Mouse (Mus musculus) heart, postnatal 4 days (tissue): ENCODE data around the gene Dcun1d1. TPM values are rescaled to one million over a fixed set of nuclear protein-coding genes. Genes with fewer than 3 reads are reported as not detected.

Experiments
- DNase-seq: peaks from one replicate; pipeline ENCODE4 v3.0.0; 2021
- total RNA-seq, 2 experiments: library from RNA; stranded (reverse); gene quantifications; 2 replicates each; pipeline ENCODE4 v1.2.3; 2021

Dcun1d1 gene
- total RNA-seq: 10 to 100 TPM; 68.5 to 75.9 TPM

DNA sequence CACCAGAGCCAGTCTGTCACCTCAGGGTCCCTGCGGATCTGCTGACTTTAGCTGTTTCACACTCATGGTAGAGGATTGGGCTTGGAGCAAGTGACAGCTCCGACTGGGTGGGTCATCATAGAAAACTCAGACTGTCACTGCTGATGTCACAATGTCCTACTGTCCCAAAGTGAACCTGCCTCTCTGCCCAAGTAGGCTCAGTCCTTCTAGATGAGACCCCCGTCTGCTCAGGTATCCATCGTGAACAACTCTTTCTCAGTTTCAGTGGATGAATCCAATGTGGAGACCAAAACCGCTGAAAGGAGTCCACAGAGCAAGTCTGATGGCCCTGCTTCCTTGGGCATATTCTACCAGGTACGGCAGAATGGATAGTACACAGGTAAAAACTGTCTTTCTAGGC is at the start of gene Dcun1d1:
Gene Dcun1d1, minus strand, starts transcription at position 101 of the 400 bp plus-strand sequence.
- no peak for DNase-seq

GRCm38 (mm10) chr3:35986266-35986665 is 49.0 kb upstream of the Dcun1d1 start:
- no peak for DNase-seq

GRCm38 (mm10) chr3:35973551-35973950 is 36.3 kb upstream of the Dcun1d1 start:
- DNase-seq: peak; percentile 48

DNA sequence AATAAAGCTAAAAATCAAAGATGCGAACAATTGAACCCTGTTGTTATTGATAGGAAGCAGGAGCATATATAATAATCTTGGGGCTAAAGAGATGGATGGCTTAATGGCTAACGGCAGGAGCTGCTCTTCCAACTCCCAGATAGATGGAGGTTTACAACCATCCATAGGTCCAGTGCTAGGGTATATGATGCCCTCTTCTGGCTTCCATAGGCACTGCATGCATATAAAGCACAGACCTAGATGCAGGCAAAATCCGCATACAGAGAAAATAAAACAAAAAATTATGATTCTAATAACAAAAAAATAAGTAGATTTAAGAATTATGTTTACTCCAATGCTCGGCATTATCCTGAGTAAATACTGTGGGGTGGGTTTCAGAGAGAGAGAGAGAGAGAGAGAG is 35.7 kb upstream of the Dcun1d1 start:
- peak; percentile 33 for DNase-seq

DNA sequence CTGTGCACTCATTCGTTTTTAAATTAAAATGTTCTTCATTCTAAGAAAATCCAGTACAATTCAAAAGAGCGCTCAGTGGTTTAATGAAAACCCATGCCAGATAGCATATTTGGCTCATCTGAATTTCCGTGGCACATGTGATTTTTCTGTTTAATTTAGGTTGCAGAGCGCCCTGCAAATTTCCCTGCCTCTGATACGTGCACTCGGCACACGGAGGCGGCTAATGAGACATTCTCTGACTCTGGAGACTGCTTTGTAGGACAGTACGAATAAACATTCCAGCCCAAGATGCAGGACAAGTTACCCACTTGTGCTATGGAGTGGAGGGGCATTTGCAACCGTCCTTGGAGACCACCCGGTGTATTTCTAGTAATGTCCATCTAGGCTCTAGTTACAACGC is 33.9 kb upstream of the Dcun1d1 start:
- DNase-seq: no peak

- DNase-seq: no peak
These were observed 33.2 kb upstream of the Dcun1d1 start for GRCm38 (mm10) chr3:35970441-35970840.

DNA sequence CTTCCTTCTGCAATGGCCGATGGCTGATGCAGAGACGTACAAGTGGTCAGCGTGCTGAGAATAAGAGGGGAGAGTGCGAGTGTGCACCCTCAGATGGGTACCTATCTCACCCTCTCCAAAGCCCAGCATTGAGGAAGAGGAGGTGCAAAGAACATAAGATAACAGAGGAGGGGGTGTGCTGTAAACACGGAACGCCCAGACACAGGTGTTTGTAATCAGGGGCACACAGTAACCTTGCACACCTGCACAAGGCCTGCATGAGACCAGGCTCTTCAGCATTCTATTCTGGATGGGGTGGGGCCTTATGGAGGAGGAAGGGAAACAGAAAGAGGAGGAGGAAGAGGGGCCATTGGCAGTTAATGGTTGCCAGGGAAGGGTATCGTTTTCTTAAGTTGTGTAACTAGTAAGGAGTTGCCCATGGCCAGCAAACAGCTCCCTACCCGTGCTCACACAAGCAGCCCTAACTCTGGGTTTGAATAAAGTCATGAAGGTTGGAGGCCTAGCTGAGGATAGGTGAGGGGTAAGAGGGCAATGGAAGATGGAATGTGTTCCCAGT is 30.2 kb upstream of the Dcun1d1 start:
- no peak for DNase-seq

DNA sequence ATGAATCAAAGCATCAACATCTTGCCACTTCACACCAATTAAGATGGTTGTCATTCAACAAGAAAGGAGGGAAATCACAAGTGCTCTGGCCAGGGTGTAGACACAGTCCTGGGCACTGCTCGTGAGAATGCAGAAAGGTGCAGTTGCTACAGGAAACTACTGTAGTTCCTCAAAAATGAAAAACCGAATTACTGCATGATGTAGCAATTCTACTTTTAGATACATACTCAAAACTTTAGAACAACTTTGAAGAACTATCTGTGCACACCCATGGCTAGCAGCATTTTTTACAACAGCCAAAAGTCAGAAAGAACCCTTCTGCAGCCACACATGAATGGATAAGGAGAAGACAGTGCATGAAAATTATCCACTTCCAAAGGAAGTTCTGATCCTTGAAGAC is 29.2 kb upstream of the Dcun1d1 start:
- no peak for DNase-seq

GRCm38 (mm10) chr3:35964928-35965327 is 27.7 kb upstream of the Dcun1d1 start:
- DNase-seq: no peak

- no peak for DNase-seq
These were observed 26.7 kb upstream of the Dcun1d1 start for GRCm38 (mm10) chr3:35963921-35964320.

GRCm38 (mm10) chr3:35963401-35963800 is 26.2 kb upstream of the Dcun1d1 start:
- no peak for DNase-seq

DNA sequence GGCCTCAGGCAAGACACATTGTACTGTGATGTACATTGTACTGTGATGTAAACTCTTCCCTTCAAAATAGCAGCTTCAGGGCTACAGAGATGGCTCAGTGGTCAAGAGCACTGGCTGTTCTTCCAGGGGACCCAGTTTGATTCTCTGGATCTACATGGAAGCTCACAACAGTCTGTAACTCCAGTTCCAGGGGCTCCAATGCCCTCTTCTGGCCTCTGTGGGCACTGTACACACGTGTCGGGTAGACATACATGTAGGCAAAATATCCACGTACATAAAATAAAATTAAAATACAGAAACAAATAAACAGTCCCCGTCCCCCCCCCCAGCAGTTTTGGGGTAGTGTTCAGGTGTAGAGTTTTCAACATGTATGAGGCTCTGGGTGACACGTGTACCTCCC is 25.7 kb upstream of the Dcun1d1 start:
- no peak for DNase-seq

GRCm38 (mm10) chr3:35957230-35957629 is 20.0 kb upstream of the Dcun1d1 start:
- no peak for DNase-seq

GRCm38 (mm10) chr3:35954901-35955575 is 17.8 kb upstream of the Dcun1d1 start:
- no peak for DNase-seq

- DNase-seq: no peak
These were observed 16.6 kb upstream of the Dcun1d1 start for GRCm38 (mm10) chr3:35953816-35954215.

GRCm38 (mm10) chr3:35953184-35953583 is 15.9 kb upstream of the Dcun1d1 start:
- no peak for DNase-seq

GRCm38 (mm10) chr3:35948197-35948596 is 11.0 kb upstream of the Dcun1d1 start:
- no peak for DNase-seq

DNA sequence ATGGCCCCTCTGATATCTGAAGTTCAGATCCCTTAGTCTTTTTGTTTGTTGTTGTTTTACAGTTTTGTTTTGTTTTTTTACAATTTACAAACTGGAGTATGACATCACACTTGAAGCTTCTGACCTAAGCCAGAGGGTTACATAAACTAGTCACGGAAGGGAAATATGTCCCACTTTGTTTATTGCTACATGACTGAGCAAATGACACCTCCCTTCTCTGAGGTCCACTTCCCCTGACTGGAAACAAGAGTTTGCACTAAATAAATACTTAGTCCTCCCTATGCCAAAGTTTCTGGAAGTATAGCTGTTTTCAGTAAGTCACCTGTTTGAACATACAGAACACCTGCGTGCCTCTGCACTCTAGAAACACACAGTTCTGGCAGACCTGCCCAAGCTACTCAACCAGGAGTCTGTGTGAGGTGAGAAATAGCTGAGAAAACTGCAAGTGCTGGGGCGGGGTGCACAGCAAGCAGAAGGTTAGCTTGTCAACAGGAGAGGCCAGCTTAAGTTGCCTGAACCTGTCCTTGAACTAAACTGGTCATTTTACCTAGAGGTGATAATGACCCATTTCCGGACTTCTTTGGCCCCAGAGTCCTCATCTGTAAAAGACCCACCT is 3.4 kb upstream of the Dcun1d1 start:
- DNase-seq: no peak

- no peak for DNase-seq
These were observed 2.8 kb upstream of the Dcun1d1 start for GRCm38 (mm10) chr3:35940047-35940446.

GRCm38 (mm10) chr3:35933405-35933777 is 3.9 kb downstream of the Dcun1d1 start:
- peak; percentile 38 for DNase-seq

- DNase-seq: peak; percentile 87
These were observed 4.4 kb downstream of the Dcun1d1 start for GRCm38 (mm10) chr3:35932735-35933404.

DNA sequence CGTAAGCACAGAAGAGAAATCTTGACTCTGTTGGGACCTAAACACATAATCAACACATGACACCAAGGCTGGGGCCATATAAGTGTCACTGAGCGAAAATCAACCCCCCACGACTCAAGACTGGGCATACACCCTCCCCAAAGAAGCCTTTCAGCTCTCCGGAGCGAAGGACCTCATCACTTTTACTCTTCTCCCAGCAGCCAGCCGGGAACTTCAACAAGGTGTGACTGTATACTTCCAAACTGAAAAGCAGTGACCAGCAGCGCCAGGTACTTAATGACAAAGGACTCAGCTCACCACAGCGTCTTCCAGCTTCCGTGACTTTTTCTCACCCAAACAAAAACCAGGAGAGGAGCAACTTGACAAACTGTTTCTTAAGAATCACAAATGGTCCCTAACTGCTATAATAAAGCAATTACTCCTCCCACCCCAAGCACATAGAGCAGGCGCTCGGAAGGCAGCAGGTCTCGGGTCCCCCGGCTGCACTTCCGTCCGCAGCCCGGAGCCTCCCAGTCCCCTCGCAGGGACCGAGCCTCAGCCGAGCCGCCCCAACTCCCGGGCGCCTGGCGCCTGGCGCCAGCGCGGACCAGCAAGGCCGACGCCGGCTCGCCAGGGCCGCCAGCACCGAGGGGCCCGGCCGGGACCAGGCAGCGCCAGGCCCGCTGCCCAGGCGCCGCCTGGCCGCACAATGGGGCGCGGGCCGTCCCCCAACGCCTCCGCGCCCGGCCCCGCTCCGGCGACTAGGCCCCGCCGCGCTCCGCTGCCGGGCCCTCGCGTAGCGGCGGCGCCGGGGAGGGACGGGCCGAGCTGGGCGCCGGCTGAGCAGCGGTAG is 5.1 kb downstream of the Dcun1d1 start:
- DNase-seq: peak; percentile 70

DNA sequence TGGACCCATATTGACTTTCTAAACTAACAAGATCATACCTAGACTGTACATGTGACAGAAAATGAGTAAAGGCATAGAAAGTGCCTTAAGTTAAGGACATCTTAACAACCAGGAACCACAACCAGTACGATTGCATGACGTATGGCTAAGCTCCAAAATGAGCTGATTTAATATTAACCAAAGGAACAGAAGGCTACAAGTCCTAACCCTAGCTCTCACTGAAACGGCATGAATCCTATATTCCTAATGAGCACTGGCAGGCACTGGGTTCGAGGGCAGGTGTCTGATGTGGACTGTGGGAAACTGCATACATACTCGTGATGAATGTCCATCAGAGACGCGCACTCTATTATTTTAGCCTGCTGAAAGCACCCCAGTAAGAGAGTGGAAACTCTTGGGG is 5.9 kb downstream of the Dcun1d1 start:
- no peak for DNase-seq
